In genomic region chr11:3722861-3723260, GRCm38 (mm10) we compare ENCODE assay signal across 13 mouse cellular contexts.
"Had no signal": no experiment of that assay in that cellular context is flagged by ENCODE, and none has a peak within 500 bp of the region (broad histone marks: within the 10 kb centered on the region; RNA-seq: fewer than 3 reads in every experiment).

No protein-coding gene starts in this region.

- H3K4me3 ChIP-seq: liver, embryonic 13.5 days; midbrain, embryonic 12.5 days; midbrain, embryonic 15.5 days; myocyte; neural tube, embryonic 13.5 days had no signal

- DNase-seq: kidney, adult 2 months; kidney, postnatal 25 days; liver, embryonic 13.5 days; lung, adult 2 months; lung, postnatal 14 days; lung, postnatal 4 days; thymus, adult 18-20 months; thymus, postnatal 36 days had no signal

- H3K27ac ChIP-seq: kidney, postnatal 0 days; liver, embryonic 13.5 days; midbrain, embryonic 12.5 days; midbrain, embryonic 15.5 days; neural tube, embryonic 13.5 days had no signal

- ATAC-seq: midbrain, embryonic 15.5 days had no signal
